Mouse (Mus musculus): ENCODE results near the gene Gnb3.

- TF ChIP-seq CTCF (IDR thresholded peaks at IDR 0.05; ENCODE audit: control insufficient read depth, insufficient read depth, low read length) (no peak), POLR2A (IDR thresholded peaks at IDR 0.05; ENCODE audit: borderline replicate concordance, control insufficient read depth, low read depth, low read length) (no peak)
Measured at GRCm38 (mm10) chr6:124862406-124863124, 22.5 kb upstream of the Gnb3 start.

Data from bone marrow, adult 2 months (tissue).